Mouse (Mus musculus): ENCODE data around the gene Drc3. TPM values are rescaled to one million over a fixed set of nuclear protein-coding genes. Genes with fewer than 3 reads are reported as not detected.
A peak's percentile ranks its signal among the peaks of the same experiment; 100 is the strongest.

The Drc3 gene
- polyA plus RNA-seq, 1 experiment from 2014 or later: 1.9 TPM

GRCm38 (mm10) chr11:60416963-60417716, 64.0 kb downstream of the Drc3 start, which contains the start of gene Gid4:
TSS of gene Gid4 (plus strand) at chr11:60417145.
- Histone ChIP-seq H3K27ac (replicated peaks; ENCODE audit: low read depth, low read length) (peak within 1 kb of the TSS; percentile 91), H3K27me3 (ENCODE audit: control insufficient read depth, insufficient read depth, low read length) (no peaks in the 10 kb centered on the region), H3K9me3 (ENCODE audit: control insufficient read depth, low read length) (no peaks in the 10 kb centered on the region), H3K4me3 (ENCODE audit: low read depth, low read length) (peak within 1 kb of the TSS; percentile 76), H3K4me1 (ENCODE audit: control insufficient read depth, insufficient read depth, low read length) (peaks cover 10% of the 10 kb centered on the region), H3K9ac (ENCODE audit: low read length) (peak within 1 kb of the TSS; percentile 90), H3K36me3 (ENCODE audit: control insufficient read depth, insufficient read depth, low read length) (no peaks in the 10 kb centered on the region), H3K4me2 (ENCODE audit: low read depth, severe bottlenecking) (peak within 1 kb of the TSS; percentile 71)
- WGBS: under 1% methylated on average over 49 of the region's 81 CpGs
- peak; percentile 97 for ATAC-seq (ENCODE audit: insufficient number of reproducible peaks, low FRiP score, low TSS enrichment, low read depth)
- peak; percentile 99 for DNase-seq (ENCODE audit: low spot score)

- Histone ChIP-seq H3K4me3 (ENCODE audit: low read depth, low read length) (peak within 1 kb of the TSS; percentile 76), H3K27ac (replicated peaks; ENCODE audit: low read depth, low read length) (peak within 1 kb of the TSS; percentile 91), H3K9ac (ENCODE audit: low read length) (peak within 1 kb of the TSS; percentile 90), H3K27me3 (ENCODE audit: control insufficient read depth, insufficient read depth, low read length) (no peaks in the 10 kb centered on the region), H3K4me1 (ENCODE audit: control insufficient read depth, insufficient read depth, low read length) (peaks cover 10% of the 10 kb centered on the region), H3K9me3 (ENCODE audit: control insufficient read depth, low read length) (no peaks in the 10 kb centered on the region), H3K4me2 (ENCODE audit: low read depth, severe bottlenecking) (peak within 1 kb of the TSS; percentile 70), H3K36me3 (ENCODE audit: control insufficient read depth, insufficient read depth, low read length) (no peaks in the 10 kb centered on the region)
- peak; percentile 32; the same call in 1 of the 2 replicates for ATAC-seq (ENCODE audit: insufficient number of reproducible peaks, low FRiP score, low TSS enrichment, low read depth)
- DNase-seq (ENCODE audit: low spot score): peak; percentile 24
- under 1% methylated on average over 39 of the region's 39 CpGs for WGBS
Measured at GRCm38 (mm10) chr11:60417717-60418472, 64.8 kb downstream of the Drc3 start, which contains the start of gene Atpaf2. TSS of gene Atpaf2 (minus strand) at chr11:60418457.

GRCm38 (mm10) chr11:60418473-60418803, 65.3 kb downstream of the Drc3 start:
- 10% methylated on average over 6 of the region's 6 CpGs for WGBS

GRCm38 (mm10) chr11:60422046-60422668, 69.0 kb downstream of the Drc3 start:
- H3K4me1 ChIP-seq (ENCODE audit: control insufficient read depth, insufficient read depth, low read length): peaks cover 4% of the 10 kb centered on the region; the same call in 1 of the 2 replicates
- H3K27ac ChIP-seq (replicated peaks; ENCODE audit: low read depth, low read length): no peak overlapping the region
- no peaks in the 10 kb centered on the region for H3K27me3 ChIP-seq (ENCODE audit: control insufficient read depth, insufficient read depth, low read length)
- no peak overlapping the region for H3K4me3 ChIP-seq (ENCODE audit: low read depth, low read length)
- 70% methylated on average over 5 of the region's 6 CpGs for WGBS
- no peak overlapping the region for H3K9ac ChIP-seq (ENCODE audit: low read length)
- H3K36me3 ChIP-seq (ENCODE audit: control insufficient read depth, insufficient read depth, low read length): no peaks in the 10 kb centered on the region
- DNase-seq (ENCODE audit: low spot score) (no peak), ATAC-seq (ENCODE audit: insufficient number of reproducible peaks, low FRiP score, low TSS enrichment, low read depth) (no peak)
- no peaks in the 10 kb centered on the region for H3K9me3 ChIP-seq (ENCODE audit: control insufficient read depth, low read length)
- H3K4me2 ChIP-seq (ENCODE audit: low read depth, severe bottlenecking): no peak overlapping the region

More at GRCm38 (mm10) chr11:60418473-60418803, 65.3 kb downstream of the Drc3 start:
- Histone ChIP-seq H3K27ac (replicated peaks; ENCODE audit: low read depth, low read length) (no peak overlapping the region), H3K9me3 (ENCODE audit: control insufficient read depth, low read length) (no peaks in the 10 kb centered on the region), H3K36me3 (ENCODE audit: control insufficient read depth, insufficient read depth, low read length) (no peaks in the 10 kb centered on the region), H3K4me2 (ENCODE audit: low read depth, severe bottlenecking) (peak overlapping the region; percentile 70), H3K27me3 (ENCODE audit: control insufficient read depth, insufficient read depth, low read length) (no peaks in the 10 kb centered on the region), H3K4me1 (ENCODE audit: control insufficient read depth, insufficient read depth, low read length) (peaks cover 10% of the 10 kb centered on the region), H3K4me3 (ENCODE audit: low read depth, low read length) (peak overlapping the region; percentile 76), H3K9ac (ENCODE audit: low read length) (peak overlapping the region; percentile 90)
- ATAC-seq (ENCODE audit: insufficient number of reproducible peaks, low FRiP score, low TSS enrichment, low read depth) (no peak), DNase-seq (ENCODE audit: low spot score) (no peak)

GRCm38 (mm10) chr11:60423006-60423405, 69.9 kb downstream of the Drc3 start:
- ATAC-seq (ENCODE audit: insufficient number of reproducible peaks, low FRiP score, low TSS enrichment, low read depth) (no peak), DNase-seq (ENCODE audit: low spot score) (no peak)
- WGBS: 77% methylated on average over 1 of the region's 1 CpGs

GRCm38 (mm10) chr11:60426417-60426816, 73.3 kb downstream of the Drc3 start:
- no peak overlapping the region for H3K4me3 ChIP-seq (ENCODE audit: low read depth, low read length)
- H3K27ac ChIP-seq (replicated peaks; ENCODE audit: low read depth, low read length): no peak overlapping the region
- H3K4me1 ChIP-seq (ENCODE audit: control insufficient read depth, insufficient read depth, low read length): no peaks in the 10 kb centered on the region
- WGBS: 76% methylated on average over 1 of the region's 1 CpGs
- H3K9ac ChIP-seq (ENCODE audit: low read length): no peak overlapping the region
- no peaks in the 10 kb centered on the region for H3K9me3 ChIP-seq (ENCODE audit: control insufficient read depth, low read length)
- no peak overlapping the region for H3K4me2 ChIP-seq (ENCODE audit: low read depth, severe bottlenecking)
- H3K36me3 ChIP-seq (ENCODE audit: control insufficient read depth, insufficient read depth, low read length): peaks cover 4% of the 10 kb centered on the region; the same call in 1 of the 2 replicates
- H3K27me3 ChIP-seq (ENCODE audit: control insufficient read depth, insufficient read depth, low read length): no peaks in the 10 kb centered on the region
- DNase-seq (ENCODE audit: low spot score): no peak
- ATAC-seq (ENCODE audit: insufficient number of reproducible peaks, low FRiP score, low TSS enrichment, low read depth): no peak

More at GRCm38 (mm10) chr11:60423006-60423405, 69.9 kb downstream of the Drc3 start:
- H3K4me2 ChIP-seq (ENCODE audit: low read depth, severe bottlenecking): no peak overlapping the region
- H3K27ac ChIP-seq (replicated peaks; ENCODE audit: low read depth, low read length): no peak overlapping the region
- peaks cover 4% of the 10 kb centered on the region; the same call in 1 of the 2 replicates for H3K4me1 ChIP-seq (ENCODE audit: control insufficient read depth, insufficient read depth, low read length)
- H3K36me3 ChIP-seq (ENCODE audit: control insufficient read depth, insufficient read depth, low read length): 0 out of 2 replicates have a peak, but pooled peaks cover 1% of the 10 kb centered on the region
- H3K9ac ChIP-seq (ENCODE audit: low read length): no peak overlapping the region
- no peaks in the 10 kb centered on the region for H3K9me3 ChIP-seq (ENCODE audit: control insufficient read depth, low read length)
- H3K27me3 ChIP-seq (ENCODE audit: control insufficient read depth, insufficient read depth, low read length): no peaks in the 10 kb centered on the region
- H3K4me3 ChIP-seq (ENCODE audit: low read depth, low read length): no peak overlapping the region

GRCm38 (mm10) chr11:60427628-60428027, 74.5 kb downstream of the Drc3 start:
- Histone ChIP-seq H3K27me3 (ENCODE audit: control insufficient read depth, insufficient read depth, low read length) (no peaks in the 10 kb centered on the region), H3K36me3 (ENCODE audit: control insufficient read depth, insufficient read depth, low read length) (peaks cover 4% of the 10 kb centered on the region; the same call in 1 of the 2 replicates), H3K27ac (replicated peaks; ENCODE audit: low read depth, low read length) (no peak overlapping the region), H3K4me3 (ENCODE audit: low read depth, low read length) (no peak overlapping the region), H3K9me3 (ENCODE audit: control insufficient read depth, low read length) (no peaks in the 10 kb centered on the region), H3K4me2 (ENCODE audit: low read depth, severe bottlenecking) (no peak overlapping the region), H3K4me1 (ENCODE audit: control insufficient read depth, insufficient read depth, low read length) (no peaks in the 10 kb centered on the region), H3K9ac (ENCODE audit: low read length) (no peak overlapping the region)
- WGBS: 90% methylated on average over 3 of the region's 3 CpGs
- ATAC-seq (ENCODE audit: insufficient number of reproducible peaks, low FRiP score, low TSS enrichment, low read depth) (no peak), DNase-seq (ENCODE audit: low spot score) (no peak)

GRCm38 (mm10) chr11:60433501-60433900, 80.4 kb downstream of the Drc3 start:
- Histone ChIP-seq H3K9ac (ENCODE audit: low read length) (no peak overlapping the region), H3K4me1 (ENCODE audit: control insufficient read depth, insufficient read depth, low read length) (no peaks in the 10 kb centered on the region), H3K36me3 (ENCODE audit: control insufficient read depth, insufficient read depth, low read length) (peaks cover 5% of the 10 kb centered on the region), H3K9me3 (ENCODE audit: control insufficient read depth, low read length) (no peaks in the 10 kb centered on the region), H3K27ac (replicated peaks; ENCODE audit: low read depth, low read length) (no peak overlapping the region), H3K4me2 (ENCODE audit: low read depth, severe bottlenecking) (no peak overlapping the region), H3K27me3 (ENCODE audit: control insufficient read depth, insufficient read depth, low read length) (no peaks in the 10 kb centered on the region), H3K4me3 (ENCODE audit: low read depth, low read length) (no peak overlapping the region)
- DNase-seq (ENCODE audit: low spot score): no peak
- ATAC-seq (ENCODE audit: insufficient number of reproducible peaks, low FRiP score, low TSS enrichment, low read depth): no peak
